Mouse (Mus musculus): ENCODE results near the gene Nemf. TPM values are rescaled to one million over a fixed set of nuclear protein-coding genes. Genes with fewer than 3 reads are reported as not detected.
"Not testable (repeated sequence)": the region's sequence is repeated elsewhere in the genome, so short reads cannot be mapped to it uniquely, and the experiment has no call there.

Nemf gene
- polyA plus RNA-seq, 1 experiment from 2014 or later = 91.1 TPM

DNA sequence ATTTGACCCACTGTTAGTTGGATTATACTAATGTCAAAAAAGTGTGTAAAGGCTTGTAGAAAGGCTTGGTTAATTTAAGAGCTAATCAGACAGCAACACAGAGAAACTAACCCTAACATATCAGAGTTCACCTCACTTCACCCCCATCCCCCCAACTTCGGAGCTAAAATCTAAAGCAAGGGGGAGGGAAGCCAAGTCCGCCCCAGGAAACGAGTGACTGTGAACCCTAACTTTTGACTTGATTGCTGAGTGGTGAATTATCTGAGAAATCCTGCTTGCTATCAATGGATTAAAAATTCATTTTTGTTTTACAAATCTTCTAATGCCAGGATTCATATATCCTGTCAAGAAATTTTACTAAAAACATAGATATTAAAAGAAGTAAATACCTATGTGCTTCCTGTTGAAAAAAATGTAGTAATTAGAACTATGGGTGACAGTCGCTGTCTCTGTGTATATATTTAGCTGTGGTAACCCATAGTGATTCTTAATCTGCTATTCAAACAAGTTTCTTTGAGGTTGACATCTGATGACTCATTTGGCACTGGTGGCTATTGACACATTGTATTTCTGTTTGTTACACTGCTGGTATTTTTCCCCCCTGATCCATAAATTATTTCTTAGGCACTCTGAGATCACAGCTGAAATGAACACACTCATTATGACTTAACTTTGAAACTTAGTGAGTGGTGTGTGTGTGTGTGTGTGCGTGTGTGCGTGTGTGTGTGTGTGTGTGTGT, 28.7 kb upstream of the Nemf start:
- no peaks in the 10 kb centered on the region for H3K27me3 ChIP-seq (replicated peaks)
- H3K9ac ChIP-seq (replicated peaks) = no peak overlapping the region
- no peaks in the 10 kb centered on the region for H3K36me3 ChIP-seq
- H3K4me2 ChIP-seq = no peak overlapping the region
- H3K4me1 ChIP-seq = no peaks in the 10 kb centered on the region
- H3K9me3 ChIP-seq (replicated peaks) = no peaks in the 10 kb centered on the region
- no peak overlapping the region for H3K27ac ChIP-seq (replicated peaks)
- no peak overlapping the region for H3K4me3 ChIP-seq (replicated peaks)
- ATAC-seq (ENCODE audit: low FRiP score) = no peak
- 81% methylated on average over 6 of the region's 6 CpGs for whole genome bisulfite sequencing

DNA sequence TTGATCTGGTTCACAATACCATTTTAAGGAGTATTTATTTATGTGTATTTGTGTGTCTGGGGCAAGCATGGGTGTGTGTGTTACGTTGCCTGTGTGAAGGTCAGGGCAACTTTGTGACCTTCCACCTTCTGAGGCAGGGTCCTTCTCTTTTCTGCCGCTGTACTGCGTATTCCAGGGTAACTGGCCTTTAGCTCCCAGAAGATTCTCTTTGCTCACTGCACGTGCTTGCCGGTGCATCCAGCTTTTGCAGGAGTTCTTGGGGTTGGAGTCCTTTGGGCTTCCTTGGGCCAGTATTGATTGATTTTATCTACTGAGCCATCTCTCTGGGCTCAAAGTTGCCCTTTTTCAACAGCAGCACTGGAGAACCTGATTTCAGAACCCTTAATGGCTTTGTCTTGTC, 27.6 kb upstream of the Nemf start:
- Histone ChIP-seq H3K4me2 (no peak overlapping the region), H3K4me1 (no peaks in the 10 kb centered on the region), H3K4me3 (replicated peaks) (no peak overlapping the region), H3K9ac (replicated peaks) (no peak overlapping the region), H3K36me3 (no peaks in the 10 kb centered on the region), H3K9me3 (replicated peaks) (no peaks in the 10 kb centered on the region), H3K27me3 (replicated peaks) (no peaks in the 10 kb centered on the region), H3K27ac (replicated peaks) (no peak overlapping the region)
- 96% methylated on average over 5 of the region's 5 CpGs for WGBS
- ATAC-seq (ENCODE audit: low FRiP score) = no peak

DNA sequence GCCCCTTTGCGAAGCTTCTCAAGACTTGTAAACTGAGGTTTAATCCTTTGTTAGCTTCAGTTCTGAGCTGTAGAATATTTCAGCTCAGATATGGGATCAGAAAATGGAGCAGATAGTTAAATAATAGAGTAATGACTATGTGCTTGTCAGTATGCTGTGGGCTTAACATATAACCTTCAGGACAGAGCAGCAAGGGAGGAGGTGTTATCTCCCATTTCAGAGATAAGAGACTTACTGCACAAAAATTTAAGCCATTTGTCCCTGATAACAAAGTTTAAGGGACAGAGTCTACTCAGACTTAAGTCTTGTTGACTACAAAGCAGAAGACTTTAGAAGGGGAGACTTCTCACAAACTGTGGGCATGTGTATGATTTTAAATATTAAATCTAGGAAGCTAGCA, 25.9 kb upstream of the Nemf start:
- no peaks in the 10 kb centered on the region for H3K9me3 ChIP-seq (replicated peaks)

DNA sequence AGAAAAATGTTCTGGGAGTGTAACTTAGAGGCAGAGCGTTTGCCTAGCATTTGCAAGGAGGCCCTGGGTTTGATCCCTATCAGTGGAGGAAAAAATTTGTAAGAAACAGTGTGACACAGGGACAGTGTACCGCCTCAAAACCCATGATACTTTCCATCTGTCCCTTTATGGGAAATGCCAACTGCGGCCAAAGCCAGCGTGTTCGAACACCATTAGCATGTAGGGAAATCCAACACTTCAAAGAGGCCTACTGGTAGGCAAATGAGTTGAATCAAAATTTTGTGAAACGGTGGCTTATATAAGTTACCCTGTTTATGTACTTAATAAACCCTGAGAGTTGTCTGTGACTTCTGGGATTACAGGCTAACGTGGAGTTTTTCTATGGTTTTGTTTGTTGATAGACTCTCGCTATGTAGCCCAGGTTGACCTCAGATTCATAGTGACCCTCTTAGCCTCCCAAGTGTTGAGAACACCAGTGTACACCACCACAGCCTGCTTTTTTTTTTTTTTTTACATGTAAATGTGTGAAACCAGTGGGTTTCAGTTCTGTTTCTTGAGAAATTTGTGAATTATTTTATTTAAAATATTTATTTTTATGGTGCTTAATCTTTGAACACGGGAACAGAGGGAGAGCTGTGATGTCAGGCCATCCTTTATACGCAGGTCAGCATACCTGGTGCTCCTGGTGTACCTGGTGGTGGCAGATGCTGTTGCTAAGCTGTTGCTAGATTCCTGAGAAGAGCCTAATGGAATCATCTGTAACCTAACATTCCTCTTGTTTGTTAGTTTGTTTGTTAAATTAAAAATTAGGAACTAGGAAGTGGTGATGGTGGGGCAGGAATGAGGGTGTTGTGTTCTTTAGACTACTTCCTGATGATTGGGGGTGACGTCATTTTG, 21.8 kb upstream of the Nemf start:
- no peak overlapping the region for H3K9ac ChIP-seq (replicated peaks)
- no peak for ATAC-seq (ENCODE audit: low FRiP score)
- H3K4me1 ChIP-seq = peaks cover 11% of the 10 kb centered on the region
- WGBS = 92% methylated on average over 11 of the region's 11 CpGs
- no peak overlapping the region for H3K4me3 ChIP-seq (replicated peaks)
- H3K4me2 ChIP-seq = no peak overlapping the region
- no peaks in the 10 kb centered on the region for H3K27me3 ChIP-seq (replicated peaks)
- H3K36me3 ChIP-seq = no peaks in the 10 kb centered on the region
- H3K27ac ChIP-seq (replicated peaks) = no peak overlapping the region
- no peaks in the 10 kb centered on the region for H3K9me3 ChIP-seq (replicated peaks)

More for the DNA sequence above, 25.9 kb upstream of the Nemf start:
- Histone ChIP-seq H3K27ac (replicated peaks) (no peak overlapping the region), H3K27me3 (replicated peaks) (no peaks in the 10 kb centered on the region), H3K4me3 (replicated peaks) (no peak overlapping the region), H3K4me2 (no peak overlapping the region), H3K36me3 (no peaks in the 10 kb centered on the region), H3K9ac (replicated peaks) (no peak overlapping the region), H3K4me1 (no peaks in the 10 kb centered on the region)
- 93% methylated on average over 1 of the region's 1 CpGs for WGBS
- ATAC-seq (ENCODE audit: low FRiP score) = no peak

DNA sequence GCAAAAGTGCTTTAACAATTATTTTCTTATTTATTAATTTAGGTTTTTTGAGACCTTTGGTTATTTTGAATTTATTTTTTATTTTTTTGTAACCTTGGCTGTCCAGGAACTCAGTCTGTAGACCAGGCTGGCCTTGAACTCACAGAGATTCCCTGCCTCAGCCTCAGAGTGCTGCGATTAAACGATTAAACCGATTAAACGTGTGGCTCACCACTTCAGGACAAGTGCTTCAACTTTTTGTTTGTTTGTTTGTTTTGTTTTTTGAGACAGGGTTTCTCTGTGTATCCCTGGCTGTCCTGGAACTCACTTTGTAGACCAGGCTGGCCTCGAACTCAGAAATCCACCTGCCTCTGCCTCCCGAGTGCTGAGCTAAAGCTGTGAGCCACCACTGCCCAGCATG, 20.7 kb upstream of the Nemf start:
- H3K9ac ChIP-seq (replicated peaks); H3K4me3 ChIP-seq (replicated peaks); H3K9me3 ChIP-seq (replicated peaks); H3K27me3 ChIP-seq (replicated peaks); H3K36me3 ChIP-seq; H3K4me2 ChIP-seq; ATAC-seq (ENCODE audit: low FRiP score); H3K27ac ChIP-seq (replicated peaks): not testable (repeated sequence)
- H3K4me1 ChIP-seq = peaks cover 22% of the 10 kb centered on the region
- WGBS = 96% methylated on average over 6 of the region's 6 CpGs

DNA sequence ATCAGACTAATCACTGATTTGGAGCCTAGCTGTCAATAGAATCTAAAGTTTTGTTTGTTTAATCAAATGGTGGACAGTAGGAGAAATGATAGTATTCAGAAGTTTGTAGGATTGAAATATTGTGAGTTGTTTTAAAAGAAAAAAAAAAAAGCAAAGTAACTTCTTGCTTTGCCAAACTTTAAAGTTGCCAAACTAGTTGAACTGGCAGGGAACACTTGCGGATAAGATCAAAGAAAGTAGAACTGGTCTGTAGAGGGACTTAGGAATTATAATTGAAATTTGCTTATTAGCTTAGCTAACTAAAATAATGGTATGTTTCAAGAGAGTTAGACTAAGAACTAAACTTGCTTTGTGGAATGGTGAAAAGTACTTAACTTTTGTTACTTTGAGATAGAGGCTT, 20.2 kb upstream of the Nemf start:
- Histone ChIP-seq H3K9ac (replicated peaks) (no peak overlapping the region), H3K9me3 (replicated peaks) (no peaks in the 10 kb centered on the region), H3K4me3 (replicated peaks) (no peak overlapping the region), H3K36me3 (no peaks in the 10 kb centered on the region), H3K4me2 (no peak overlapping the region), H3K27me3 (replicated peaks) (no peaks in the 10 kb centered on the region), H3K27ac (replicated peaks) (no peak overlapping the region), H3K4me1 (peaks cover 22% of the 10 kb centered on the region)
- ATAC-seq (ENCODE audit: low FRiP score) = no peak
- 98% methylated on average over 1 of the region's 1 CpGs for WGBS

DNA sequence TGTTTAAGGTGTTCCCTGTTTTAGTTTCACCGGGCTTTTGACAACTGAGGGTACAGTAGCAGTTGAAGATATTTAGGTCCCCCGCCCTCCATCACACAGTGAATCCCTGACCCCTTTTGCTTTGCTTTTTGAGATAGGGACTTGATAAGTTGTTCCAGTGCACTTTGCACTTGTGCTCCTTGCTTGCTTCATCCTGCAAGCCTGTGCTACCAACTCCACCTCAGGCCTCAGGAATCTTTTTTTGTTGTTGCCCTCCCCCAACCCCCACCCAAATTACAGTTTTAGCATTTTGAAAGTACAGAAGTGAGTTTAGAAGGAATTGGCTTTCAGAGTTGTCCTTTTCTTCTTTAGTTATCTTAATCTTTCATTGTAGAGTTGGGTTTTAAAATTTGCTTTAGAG, 19.2 kb upstream of the Nemf start:
- no peaks in the 10 kb centered on the region for H3K27me3 ChIP-seq (replicated peaks)
- peaks cover 22% of the 10 kb centered on the region for H3K4me1 ChIP-seq
- 91% methylated on average over 2 of the region's 2 CpGs for WGBS

DNA sequence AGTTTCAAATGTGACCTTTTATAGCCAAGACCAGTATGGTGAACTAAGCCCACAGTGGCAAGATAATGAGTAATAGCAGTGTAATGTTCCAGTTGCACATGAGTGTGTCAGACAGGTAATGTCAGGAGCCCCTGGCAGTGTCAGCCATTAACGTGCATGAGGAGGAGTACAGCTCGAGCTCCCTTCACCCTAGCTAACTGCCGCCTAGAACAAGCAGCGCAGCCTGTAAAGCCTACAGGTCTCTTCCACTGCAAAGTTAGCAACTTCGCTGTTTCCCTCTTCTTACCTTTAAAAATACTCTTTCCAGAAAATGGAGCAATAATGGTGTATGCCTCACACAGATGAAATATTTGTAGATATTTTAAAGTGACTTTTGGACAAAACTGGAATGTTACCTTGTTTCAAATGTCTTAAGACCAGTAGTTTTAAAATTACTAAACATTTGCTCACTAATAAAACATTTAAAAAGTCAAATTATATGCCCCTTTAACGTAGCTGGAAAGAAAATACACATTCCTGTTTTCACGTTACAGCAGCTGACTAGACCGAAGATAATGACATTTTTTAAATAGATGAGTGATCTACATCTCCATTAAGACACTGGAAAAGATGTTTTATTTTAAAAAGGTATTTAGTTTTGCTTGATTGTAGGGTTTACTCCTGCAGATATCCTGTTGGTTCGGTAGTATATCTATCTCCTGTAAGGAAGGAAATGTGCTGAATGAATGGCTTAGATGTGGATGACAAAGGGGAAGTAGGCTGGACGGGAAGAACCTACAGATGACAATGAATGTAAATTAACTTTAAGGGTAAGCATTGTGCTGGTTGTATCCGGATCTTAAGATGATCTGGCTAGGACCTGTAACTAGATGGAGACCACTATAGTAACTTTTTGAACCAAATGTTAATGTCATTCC, 17.1 kb upstream of the Nemf start:
- no peak overlapping the region for H3K27ac ChIP-seq (replicated peaks)
- no peak for ATAC-seq (ENCODE audit: low FRiP score)
- no peaks in the 10 kb centered on the region for H3K36me3 ChIP-seq
- H3K4me2 ChIP-seq = peak overlapping the region; percentile 80
- 48% methylated on average over 11 of the region's 11 CpGs for WGBS
- H3K4me3 ChIP-seq (replicated peaks) = peak overlapping the region; percentile 100
- H3K27me3 ChIP-seq (replicated peaks) = no peaks in the 10 kb centered on the region
- peak overlapping the region; percentile 97 for H3K9ac ChIP-seq (replicated peaks)
- H3K4me1 ChIP-seq = peaks cover 25% of the 10 kb centered on the region
- no peaks in the 10 kb centered on the region for H3K9me3 ChIP-seq (replicated peaks)

More for the DNA sequence above, 19.2 kb upstream of the Nemf start:
- Histone ChIP-seq H3K36me3 (no peaks in the 10 kb centered on the region), H3K4me3 (replicated peaks) (no peak overlapping the region), H3K9me3 (replicated peaks) (no peaks in the 10 kb centered on the region), H3K4me2 (no peak overlapping the region), H3K9ac (replicated peaks) (no peak overlapping the region), H3K27ac (replicated peaks) (no peak overlapping the region)
- ATAC-seq (ENCODE audit: low FRiP score) = no peak

DNA sequence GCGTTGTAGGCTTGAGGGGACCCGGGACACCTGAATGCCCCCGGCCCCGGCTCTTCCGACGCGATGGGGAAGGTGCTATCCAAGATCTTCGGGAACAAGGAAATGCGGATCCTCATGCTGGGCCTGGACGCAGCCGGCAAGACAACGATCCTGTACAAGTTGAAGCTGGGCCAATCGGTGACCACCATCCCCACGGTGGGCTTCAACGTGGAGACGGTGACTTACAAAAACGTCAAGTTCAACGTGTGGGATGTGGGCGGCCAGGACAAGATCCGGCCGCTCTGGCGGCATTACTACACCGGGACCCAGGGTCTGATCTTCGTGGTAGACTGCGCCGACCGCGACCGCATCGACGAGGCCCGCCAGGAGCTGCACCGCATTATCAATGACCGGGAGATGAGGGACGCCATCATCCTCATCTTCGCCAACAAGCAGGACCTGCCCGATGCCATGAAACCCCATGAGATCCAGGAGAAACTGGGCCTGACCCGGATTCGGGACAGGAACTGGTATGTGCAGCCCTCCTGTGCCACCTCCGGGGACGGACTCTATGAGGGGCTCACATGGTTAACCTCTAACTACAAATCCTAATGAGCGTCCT, 15.9 kb upstream of the Nemf start:
- Histone ChIP-seq H3K9me3 (replicated peaks) (no peaks in the 10 kb centered on the region), H3K27ac (replicated peaks) (peak overlapping the region; percentile 94), H3K36me3 (no peaks in the 10 kb centered on the region), H3K4me2 (peak overlapping the region; percentile 80), H3K4me1 (peaks cover 25% of the 10 kb centered on the region), H3K4me3 (replicated peaks) (peak overlapping the region; percentile 100), H3K27me3 (replicated peaks) (no peaks in the 10 kb centered on the region), H3K9ac (replicated peaks) (peak overlapping the region; percentile 97)
- under 1% methylated on average over 42 of the region's 42 CpGs for WGBS
- peak; percentile 16; the same call in 1 of the 2 replicates for ATAC-seq (ENCODE audit: low FRiP score)

DNA sequence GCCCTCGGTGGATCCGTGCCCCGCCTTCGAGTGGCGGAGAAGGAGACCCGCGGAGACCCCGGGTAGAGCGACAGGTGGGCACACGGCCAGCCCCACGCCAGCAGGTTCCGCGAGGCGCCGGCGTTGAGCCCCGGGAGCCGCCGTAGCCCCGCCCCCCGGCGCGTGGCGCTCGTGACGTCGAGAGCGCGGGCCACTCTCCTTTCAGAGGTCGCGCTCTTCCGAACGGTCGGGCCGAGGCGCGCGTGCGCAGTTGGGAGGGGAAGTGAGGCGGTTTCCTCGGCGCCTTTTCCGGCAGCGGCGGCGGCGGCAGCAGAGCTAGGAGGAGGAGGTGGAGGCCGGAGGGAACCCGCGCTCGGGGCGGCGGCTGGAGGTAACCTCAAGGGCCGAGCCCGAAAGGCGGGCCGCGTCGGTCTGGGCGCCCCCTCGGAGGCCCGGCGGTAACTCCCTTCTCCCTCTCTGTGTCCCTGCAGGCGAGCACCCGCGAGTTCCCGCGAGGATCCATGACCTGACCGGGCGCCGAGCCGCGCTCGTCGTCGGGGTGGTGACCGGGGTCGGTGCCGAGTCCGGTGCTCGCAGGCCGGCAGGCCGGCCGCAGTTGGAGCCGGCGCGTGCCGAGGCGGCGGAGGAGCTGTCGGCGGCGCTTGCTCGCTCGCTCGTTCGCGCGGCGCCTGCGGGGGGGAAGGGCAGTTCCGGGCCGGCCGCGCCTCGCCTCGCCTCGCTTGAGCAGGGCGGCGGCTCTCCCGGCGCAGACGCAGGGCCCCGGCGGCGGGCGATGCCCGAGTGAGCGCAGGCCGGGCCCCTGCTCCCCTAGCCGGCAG, 15.1 kb upstream of the Nemf start, which contains the start of the genes Arf6 and Gm9887:
Gene Arf6, plus strand, starts transcription at position 297 of the 818 bp plus-strand sequence.
Gene Gm9887, minus strand, starts transcription at position 605 of the 818 bp plus-strand sequence.
- no peaks in the 10 kb centered on the region for H3K27me3 ChIP-seq (replicated peaks)
- H3K9ac ChIP-seq (replicated peaks) = peak within 1 kb of the TSS; percentile 97
- H3K27ac ChIP-seq (replicated peaks) = peak within 1 kb of the TSS; percentile 94
- peaks cover 25% of the 10 kb centered on the region for H3K4me1 ChIP-seq
- H3K4me3 ChIP-seq (replicated peaks) = peak within 1 kb of the TSS; percentile 100
- peak; percentile 96 for ATAC-seq (ENCODE audit: low FRiP score)
- H3K9me3 ChIP-seq (replicated peaks) = no peaks in the 10 kb centered on the region
- H3K4me2 ChIP-seq = peak within 1 kb of the TSS; percentile 80
- 0% methylated on average over 96 of the region's 121 CpGs for WGBS
- H3K36me3 ChIP-seq = no peaks in the 10 kb centered on the region

Measured in neural tube, embryonic 15.5 days (tissue).